Mouse (Mus musculus): ENCODE results near the gene Zfp113.

Gene Zfp113

DNA sequence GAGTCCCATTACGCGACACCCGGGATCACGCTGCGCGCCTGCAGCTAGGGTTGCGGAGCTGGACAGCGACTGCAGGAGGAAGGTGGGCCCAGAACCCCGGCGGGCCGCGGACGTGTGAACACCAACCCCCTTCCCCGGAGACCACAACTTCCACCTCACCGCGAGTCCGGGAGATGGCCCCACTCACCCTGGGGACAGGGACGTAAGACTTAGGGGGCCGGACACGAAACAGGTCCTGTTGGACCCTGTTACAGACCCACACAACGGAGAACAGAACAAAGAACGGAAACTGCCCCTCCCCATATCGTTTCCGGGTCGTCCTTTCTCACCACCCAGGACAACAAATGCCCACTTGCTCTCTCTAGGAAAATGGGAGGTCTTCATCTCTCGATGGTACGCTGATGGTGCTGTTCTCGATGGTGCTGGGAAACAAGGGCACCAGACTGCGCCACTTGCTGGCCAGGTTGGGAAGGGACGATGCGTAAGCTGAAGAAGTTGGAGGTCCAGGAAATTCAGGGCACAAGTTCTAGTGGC is at the start of gene Zfp113:
TSS of gene Zfp113 (minus strand) at position 302 of the 534 bp plus-strand sequence.
- DNase-seq, result peak; percentile 87

DNA sequence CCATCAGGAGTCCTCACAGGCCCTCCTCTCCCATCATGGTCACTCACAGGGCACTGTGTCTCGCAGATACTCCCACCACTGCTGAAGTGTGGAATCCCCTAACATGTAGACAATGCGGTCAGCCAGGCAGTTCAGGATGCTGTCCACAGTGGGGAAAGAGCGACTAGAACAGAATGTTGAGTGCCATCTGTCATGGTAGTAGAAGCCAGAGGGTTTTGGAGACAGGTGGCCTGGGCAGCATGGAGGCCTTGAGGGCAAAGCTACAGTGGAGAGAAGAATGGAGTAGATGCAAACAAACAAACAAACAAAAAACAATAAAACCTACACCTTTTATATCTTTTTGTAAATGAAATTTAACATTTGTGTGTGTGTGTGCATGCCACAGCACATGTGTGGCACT is 46.5 kb upstream of the Zfp113 start:
- no peak for DNase-seq

DNA sequence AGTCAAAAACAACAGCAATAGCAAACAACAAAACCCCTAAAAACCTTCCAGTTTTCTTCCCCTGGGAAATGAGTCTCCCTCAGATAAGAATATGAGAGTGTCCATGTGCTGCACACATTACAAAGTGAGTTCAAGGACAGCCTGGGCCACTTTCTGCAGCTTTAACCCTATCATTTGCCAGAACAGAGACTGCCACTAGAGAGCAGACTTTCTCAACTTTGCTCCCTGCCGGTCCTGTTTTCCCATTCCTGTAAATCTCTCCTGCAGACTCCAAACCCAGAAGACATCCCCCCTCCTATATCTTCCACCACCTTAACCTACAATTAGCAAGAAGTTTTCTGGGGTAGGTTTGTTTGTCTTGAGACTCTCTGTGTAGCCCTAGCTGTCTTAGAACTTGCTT is 44.0 kb upstream of the Zfp113 start:
- DNase-seq, result no peak

DNA sequence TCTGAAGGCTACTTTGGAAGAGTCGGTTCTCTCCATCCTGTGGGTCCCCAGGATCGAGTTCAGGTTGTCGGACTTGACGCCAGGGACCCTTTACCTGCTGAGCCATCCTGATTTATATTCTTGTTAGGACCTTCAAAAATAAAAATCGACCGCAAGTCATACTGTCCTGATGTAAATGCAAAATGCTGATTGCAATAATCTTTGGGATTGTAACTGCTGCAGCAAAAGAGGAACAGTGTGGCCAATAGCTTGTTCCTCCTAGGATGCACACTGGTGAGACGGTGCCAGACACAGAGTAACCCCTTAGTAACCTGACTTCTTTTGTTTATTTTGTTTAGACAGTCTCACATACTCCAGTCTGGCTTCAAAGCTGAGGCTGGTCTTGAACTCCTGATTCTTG is 39.9 kb upstream of the Zfp113 start:
- no peak for DNase-seq

DNA sequence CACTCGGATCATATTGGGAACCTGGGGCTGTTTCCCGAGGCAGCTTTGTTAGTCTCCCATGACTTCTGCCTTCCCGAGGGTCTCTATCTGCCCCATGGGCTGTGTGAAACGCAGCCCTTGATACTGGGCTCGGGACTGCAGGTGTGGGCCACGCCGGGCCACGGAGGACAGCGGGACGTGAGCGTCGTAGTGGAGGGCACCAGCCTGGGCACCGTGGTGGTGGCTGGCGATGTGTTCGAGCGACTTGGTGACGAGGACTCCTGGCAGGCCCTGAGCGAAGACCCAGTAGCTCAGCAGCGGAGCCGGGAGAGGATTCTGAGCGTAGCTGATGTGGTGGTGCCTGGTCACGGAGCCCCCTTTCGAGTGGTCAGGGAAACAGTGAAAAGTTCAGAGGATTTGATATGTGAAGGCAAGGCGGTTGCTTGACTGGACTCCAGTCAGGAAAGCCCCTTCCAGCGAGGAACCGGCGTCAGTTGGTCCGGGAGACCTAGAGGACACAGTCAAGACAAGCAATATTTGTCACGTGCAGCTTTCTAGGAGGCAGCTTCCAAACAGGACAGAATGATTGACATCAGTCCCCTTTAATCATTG is 39.3 kb upstream of the Zfp113 start:
- DNase-seq, result no peak

DNA sequence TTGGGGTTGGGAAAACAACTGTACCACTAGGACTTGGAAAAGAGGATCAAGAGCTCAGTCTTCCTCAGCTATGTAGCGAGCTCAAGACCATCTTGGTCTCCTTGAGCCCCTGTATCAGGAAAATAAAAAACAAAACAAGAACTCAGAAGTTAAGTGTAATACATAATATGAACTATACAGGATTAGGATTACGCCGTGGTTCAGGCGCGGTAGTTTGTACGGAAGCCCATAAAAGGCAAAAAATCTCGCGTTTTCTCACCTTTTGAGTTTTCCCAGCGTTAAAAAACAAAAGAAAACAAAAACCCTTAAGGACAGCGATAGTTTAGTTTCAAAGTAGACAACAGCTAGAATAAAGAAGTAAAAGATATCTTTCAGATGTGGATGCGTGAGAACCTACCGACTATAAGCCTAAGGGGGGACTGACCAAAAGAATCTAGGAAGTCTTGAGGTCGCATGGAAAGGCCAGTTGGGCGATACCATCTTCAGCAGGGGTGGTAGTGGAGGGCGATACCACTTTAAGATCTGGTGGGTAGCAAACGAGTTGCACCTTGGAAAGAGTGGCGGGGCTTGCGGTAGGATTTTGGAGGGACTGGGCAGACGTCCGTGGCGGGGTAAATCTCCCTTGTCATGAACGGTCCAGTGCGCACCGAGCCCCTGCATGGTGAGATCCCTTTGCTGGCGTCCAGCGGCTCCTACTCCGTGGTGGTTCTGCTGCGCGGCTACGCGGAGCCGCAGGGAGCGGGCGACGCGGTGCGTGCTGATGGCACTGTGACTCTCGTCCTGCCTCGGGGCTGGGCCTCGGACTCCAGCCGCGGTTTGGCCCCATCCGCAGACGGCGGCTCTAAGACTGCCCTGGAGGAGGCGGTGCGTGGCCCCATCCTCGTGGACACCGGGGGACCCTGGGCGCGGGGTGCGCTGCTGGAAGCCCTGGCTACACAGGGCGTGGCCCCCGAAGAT is 38.5 kb upstream of the Zfp113 start, which contains the start of gene Mblac1:
TSS of gene Mblac1 (plus strand) at position 544 of the 957 bp plus-strand sequence.
- DNase-seq, result peak; percentile 90

DNA sequence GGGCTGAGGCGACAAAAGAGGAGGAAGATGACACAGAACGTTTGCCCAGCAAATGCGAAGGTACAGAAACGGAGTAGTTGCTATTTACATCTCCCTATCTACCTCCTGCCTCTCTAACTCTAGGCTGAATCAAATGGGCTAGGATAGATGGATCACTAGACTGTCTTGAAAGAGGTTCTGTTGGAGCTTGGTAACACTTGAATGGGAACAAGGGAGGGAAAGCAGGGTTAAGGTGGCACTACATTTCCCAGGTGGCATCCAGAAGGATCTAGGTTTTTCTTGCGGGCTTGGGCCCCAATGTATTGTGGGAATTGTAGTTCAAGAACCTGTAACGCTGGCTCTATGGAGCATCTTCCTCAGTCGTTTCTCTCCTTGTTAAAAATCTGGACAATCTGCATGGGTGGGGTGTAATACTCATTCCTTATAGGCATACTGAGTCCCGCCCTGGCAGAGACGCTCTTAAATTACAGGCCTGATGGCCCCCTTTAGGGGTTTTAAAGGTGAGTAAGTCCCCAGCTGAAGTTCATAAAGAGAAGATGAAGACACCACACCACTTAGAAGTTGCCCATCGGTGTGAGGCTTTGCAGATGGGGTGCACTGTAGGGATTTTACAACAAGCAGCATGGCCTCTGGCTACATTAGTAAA is 32.2 kb upstream of the Zfp113 start:
- DNase-seq, result peak; percentile 70

DNA sequence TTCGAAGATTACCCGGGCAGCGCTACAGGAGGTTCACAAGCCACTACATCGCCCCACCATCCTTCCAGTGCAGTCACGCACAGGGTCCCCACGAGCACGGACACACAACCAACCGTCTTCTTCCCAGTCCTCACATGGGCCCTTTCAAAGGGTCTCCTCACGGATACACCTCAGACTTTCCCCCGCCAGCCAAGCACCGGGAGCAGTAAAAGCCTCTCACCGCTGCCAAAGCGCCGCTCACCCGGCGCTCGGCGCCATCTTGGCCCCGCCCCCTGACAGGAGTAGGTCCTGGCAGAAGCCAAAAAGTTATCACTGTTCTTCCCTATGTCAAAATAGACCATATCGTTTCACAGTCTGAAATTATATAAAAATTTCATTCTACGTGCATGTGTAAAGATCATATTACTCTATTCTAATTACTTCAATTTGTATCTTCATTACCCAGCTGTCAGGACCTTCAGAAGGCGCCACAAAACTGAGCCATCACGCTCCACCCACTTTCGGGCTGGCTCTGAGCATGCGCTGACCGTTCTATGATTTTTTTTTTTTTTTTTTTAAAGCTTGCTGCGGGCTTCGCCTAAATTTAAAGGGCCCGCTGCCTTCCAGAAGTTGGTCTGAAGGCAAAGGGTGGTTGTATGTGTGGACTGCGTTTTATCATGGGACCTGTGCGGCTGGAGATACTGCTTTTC is 31.6 kb upstream of the Zfp113 start, which contains the start of the genes Taf6 and Cnpy4:
TSS of gene Taf6 (minus strand) at position 502 of the 689 bp plus-strand sequence.
TSS of gene Cnpy4 (plus strand) at position 536 of the 689 bp plus-strand sequence.
- peak; percentile 86 for DNase-seq

DNA sequence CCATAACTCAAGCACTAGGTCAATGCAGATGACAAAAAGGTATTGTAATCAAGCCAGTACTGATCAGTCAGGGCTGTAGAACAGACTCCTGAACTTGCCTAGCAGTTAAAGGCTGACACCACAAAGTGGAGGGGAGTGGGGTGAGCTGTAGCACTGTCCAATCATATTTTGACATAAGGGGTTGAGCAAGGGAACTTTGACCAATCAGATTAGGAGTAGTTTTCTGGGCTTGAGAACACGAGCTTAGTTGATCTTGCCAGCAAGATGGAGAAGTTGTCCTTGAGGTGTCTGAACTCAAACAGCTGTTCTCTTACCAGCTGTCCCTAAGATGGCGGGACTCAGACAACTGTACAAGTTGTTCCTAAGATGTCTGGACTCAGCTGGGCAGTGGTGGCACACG is 17.7 kb upstream of the Zfp113 start:
- DNase-seq, result no peak

DNA sequence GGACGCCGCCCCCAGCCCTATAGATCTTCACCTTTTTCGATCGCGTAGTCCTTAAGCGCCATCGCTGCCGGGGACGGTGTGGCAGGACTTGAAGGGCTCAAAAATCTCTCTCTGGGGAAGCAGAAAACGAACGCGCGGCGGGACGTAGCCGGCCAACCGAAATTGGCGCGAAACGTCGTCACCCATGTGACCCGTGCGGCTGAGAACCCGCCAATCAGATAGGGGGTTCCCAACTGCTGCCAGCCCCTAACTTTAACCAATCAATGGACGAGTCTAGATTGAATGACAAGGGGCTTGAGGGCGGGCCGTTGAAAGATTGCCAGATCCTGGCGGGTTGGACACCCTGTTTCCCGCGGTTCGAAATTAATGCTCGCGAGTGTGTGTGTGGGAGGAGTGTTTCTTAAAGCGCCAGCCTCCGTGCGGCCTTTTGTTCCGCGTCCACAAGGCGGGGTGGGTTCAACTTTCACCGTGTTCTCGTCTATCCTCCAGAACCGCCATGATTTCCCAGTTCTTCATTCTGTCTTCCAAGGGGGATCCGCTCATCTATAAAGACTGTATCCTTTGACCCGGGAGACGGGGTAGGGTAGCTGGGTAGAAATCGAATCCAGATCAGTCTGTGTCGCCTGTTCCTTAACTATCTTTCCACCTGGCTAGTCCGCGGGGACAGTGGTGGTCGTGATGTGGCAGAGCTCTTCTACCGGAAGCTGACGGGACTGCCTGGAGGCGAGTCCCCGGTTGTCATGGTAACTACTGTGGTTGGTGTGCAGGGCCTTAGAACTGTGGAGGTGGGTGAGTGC is 16.3 kb upstream of the Zfp113 start, which contains the start of the genes Ap4m1 and Mcm7:
TSS of gene Ap4m1 (plus strand) at position 308 of the 797 bp plus-strand sequence.
TSS of gene Mcm7 (minus strand) at position 728 of the 797 bp plus-strand sequence.
- DNase-seq, result peak; percentile 99

DNA sequence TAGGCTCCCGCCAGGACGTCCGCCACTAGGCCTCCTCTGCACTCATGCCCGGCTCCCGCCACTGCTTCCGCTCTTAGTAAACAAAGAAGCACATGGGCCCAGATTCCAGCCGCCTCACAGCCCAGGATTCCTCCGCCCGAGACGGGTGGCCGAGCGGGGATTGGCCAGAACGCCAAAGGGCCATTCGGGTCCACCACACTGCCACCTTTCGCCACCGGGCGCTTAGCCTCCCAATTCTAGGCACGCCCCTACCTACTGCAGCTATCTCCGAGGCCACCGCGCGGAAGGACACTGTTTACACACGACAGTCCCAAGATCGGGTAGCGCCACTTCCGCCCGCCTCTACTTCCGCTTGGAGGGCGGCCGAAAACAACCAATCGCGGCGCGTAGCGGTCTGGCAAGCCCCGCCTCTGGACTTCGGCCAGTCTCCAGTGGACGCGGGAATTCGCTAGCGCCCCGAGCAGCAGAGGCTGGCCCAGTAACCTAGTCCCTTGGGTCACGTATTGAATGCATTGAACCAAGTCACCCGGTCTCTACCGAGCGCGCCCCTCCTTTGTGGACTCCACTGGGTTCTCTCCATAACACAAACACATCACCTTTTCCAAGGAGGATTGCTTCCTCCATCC is 15.5 kb upstream of the Zfp113 start:
- peak; percentile 98 for DNase-seq

DNA sequence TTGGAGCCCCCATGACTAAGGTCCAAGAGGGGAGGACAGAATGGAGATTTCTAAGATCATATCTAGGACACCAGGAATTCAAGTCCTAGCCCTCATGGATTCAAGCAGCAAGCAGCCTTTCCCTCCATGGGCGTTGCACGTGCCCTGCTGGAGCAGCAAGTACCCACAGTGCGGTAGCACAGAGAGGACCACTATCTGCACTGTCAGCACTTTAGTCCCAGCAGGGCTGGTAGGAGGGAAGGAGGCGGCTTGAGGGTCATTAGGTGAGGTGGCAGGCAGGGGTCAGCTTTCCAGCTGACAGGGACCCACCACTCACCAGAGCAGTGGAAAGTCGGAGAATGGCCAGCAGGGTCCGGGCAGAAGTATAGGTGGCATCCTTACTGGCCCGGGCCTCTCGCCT is 10.1 kb upstream of the Zfp113 start:
- DNase-seq, result no peak

DNA sequence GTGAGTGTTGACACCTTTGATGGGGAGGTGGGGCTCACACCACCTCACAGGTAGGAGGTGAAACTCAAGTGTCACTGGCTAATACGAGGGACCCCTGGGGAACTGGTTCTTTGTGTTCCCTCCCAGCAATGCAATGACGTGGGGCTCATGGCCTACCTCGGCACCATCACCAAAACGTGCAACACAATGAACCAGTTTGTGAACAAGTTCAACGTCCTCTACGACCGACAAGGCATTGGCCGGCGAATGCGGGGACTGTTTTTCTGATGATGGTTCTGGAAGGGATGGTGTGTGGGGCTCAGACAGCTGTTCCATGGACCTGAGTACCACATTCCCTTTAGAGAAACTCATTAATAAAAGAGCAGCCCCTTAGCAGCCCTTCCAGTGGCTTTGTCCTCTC is 8.1 kb upstream of the Zfp113 start:
- no peak for DNase-seq

DNA sequence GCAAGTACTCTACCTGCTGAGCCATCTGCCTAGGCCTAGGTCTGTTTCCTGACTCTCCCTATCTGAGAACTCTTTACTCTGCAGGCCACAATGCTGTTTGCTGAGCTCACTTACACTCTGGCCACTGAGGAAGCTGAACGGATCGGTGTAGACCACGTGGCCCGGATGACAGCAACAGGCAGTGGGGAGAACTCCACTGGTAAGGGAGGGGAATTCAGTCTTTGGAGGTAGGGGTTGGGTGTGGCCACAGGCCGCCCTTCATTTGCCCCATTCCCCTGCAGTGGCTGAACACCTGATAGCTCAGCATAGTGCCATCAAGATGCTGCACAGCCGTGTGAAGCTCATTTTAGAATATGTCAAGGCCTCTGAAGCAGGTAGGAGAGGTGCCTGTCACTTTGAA is 7.5 kb upstream of the Zfp113 start:
- DNase-seq, result no peak

DNA sequence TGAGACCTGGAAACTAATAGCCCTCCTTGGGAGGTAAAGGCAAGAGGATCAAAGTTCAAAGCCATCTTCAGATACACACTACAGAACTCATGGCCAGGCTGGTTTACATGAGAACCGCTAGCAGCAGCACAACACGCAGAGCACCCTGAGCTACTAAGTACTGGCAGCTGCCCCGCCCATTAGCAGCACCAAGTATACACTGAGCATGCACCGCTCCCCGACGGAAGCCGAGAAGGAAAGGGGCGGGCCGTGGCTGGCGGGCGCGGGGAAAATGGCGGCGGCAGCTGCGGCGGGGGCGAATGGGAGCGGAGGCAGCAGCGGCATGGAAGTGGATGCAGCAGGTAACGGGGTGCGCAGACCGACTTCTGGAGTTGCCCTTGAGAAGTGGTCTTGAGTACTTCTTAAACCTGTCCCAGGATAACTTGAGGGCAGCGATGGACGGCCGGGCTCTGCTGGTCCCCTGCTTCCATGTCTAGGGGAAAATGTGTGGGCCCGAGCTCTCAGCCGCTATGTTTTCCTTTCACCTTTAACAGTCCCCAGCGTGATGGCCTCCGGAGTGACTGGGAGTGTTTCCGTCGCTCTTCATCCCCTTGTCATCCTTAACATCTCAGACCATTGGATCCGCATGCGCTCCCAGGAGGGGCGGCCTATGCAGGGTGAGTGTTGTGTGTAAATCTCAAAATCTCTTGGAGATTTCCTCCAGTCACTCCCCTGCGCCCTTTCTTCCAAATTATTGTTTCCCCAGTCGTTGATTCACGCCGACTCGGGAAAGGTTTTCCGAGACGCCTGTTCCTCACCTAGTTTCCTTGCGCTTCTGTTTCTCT is 5.5 kb upstream of the Zfp113 start, which contains the start of gene Cops6:
TSS of gene Cops6 (plus strand) at position 230 of the 824 bp plus-strand sequence.
- DNase-seq, result peak; percentile 94

DNA sequence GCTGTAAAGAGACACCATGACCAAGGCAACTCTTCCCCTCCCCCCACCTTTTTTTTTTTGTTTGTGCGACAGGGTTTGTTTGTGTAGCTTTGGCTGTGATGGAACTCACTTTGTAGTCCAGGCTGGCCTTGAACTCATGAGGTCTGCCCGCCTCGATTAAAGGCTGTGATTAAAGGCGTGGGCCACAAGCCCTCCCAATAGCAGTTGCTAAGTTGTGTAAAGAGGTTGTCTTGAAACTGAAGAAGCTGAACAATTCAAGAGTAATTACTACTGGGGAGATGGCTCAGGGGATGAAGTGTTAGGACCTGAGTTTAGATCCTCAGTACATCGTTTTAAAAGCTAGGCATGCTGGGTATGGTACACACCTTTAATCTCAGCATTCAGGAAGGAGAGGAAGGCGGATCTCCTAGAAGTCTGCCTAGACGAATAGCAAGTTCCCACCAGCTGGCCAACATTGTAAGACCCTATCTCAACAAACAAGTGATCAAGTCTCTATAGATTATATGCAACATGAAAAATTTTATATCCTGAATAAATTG is 4.7 kb upstream of the Zfp113 start:
- no peak for DNase-seq

DNA sequence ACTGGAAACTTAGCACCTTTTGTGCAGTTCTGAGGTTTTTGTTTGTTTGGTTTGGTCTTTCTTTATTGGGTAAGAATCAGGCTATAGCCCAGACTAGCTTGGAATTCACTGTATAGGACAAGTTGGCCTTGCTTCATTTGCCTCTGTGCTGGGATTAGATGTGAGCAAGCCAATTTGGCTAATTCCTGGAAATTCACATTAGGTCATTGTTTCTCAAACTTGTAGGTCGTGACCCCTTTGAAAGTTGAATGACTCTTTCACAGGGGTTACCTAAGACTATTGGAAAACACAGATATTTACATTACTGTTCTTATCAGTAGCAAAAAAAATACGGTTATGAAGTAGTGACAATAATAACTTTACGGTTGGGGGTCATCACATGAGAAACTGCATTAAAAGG is 1.2 kb downstream of the Zfp113 start:
- no peak for DNase-seq

DNA sequence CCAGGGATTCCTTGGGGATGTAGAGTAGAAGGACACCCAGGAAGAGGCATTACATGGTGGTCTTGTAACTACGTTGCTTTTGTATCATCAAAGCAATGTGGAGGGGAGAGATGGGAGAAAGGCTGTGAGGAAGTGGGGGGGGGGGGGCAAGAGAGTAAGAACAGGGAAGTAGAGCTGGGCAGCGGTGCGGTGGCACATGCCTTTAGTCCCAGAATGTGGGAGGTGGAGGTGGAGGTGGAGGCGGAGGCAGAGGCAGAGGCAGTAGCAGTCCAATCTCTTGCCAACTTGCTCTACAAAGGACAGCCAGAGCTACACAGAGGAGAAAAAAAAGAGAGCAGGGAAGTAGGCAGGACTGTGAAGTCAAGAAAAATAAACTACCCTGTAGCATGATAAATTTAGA is 17.0 kb downstream of the Zfp113 start:
- no peak for DNase-seq

DNA sequence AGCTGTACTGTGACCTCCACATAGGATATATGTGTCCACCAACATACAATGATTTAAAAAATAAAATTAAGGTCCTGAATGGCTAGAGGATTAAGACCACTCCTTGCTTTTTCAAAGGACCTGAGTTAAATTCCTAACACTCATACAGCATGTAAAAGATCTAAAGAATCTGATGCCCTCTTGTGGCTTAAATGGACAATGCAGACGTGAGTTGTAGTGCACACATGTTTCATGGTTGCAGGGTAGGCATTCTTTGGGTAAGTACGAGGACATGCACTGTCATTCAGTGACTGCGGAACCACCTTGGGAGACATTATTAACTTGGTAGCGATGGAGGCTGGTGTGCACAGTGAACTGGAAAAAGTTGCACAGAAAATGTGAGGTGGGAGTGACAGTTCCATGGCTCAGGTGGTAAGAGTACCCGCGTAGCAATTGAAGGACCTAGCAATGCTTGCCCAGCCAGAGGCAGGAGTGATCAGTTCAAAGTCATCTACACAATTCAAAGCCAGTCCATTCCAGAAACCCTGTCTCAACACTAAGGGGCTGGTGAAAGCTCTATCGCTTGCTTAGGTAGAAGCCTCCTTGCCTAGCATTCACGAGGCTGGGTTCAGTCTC is 17.5 kb downstream of the Zfp113 start:
- peak; percentile 35 for DNase-seq

Data from kidney, adult 18-20 months (tissue).